Mouse (Mus musculus) heart, postnatal 0 days (tissue): Measurements from ENCODE around the gene Kcnj15. TPM values are rescaled to one million over a fixed set of nuclear protein-coding genes. Genes with fewer than 3 reads are reported as not detected.

Experiments
- ATAC-seq: fragments of 200-750 bp; cut with Nextera tagmentation; 2 replicates; pipeline ENCODE4 v1.8.0; 2017; ENCODE audit warnings: low read depth, moderate number of reproducible peaks, moderate library complexity; ENCODE audit not compliant: insufficient read depth
- DNase-seq: peaks from one replicate; pipeline ENCODE4 v3.0.0-alpha.2; 2016; ENCODE audit warnings: low spot score
- H3K27ac ChIP-seq: fragments of 300-500 bp; sonication (generic); 2 replicates; pipeline ENCODE4 v1.5.1; 2014; ENCODE audit warnings: low read depth, mild to moderate bottlenecking
- H3K27me3 ChIP-seq: fragments of 300-500 bp; sonication (generic); 2 replicates; pipeline ENCODE4 v1.6.1; 2014; ENCODE audit warnings: low read length, mixed read lengths; ENCODE audit not compliant: control insufficient read depth, insufficient read depth
- H3K36me3 ChIP-seq: fragments of 300-500 bp; sonication (generic); replicated peaks from 2 replicates; pipeline ENCODE4 v1.6.1; 2014; ENCODE audit warnings: low read length, mixed read lengths; ENCODE audit not compliant: control insufficient read depth, insufficient read depth
- H3K4me1 ChIP-seq: fragments of 300-500 bp; sonication (generic); 2 replicates; pipeline ENCODE4 v1.6.1; 2014; ENCODE audit warnings: antibody characterized with exemption; ENCODE audit not compliant: control insufficient read depth, insufficient read depth
- H3K4me2 ChIP-seq: fragments of 300-500 bp; sonication (generic); 2 replicates; pipeline ENCODE4 v1.6.1; 2014; ENCODE audit warnings: low read depth, mild to moderate bottlenecking, low read length, moderate library complexity
- H3K4me3 ChIP-seq: fragments of 300-500 bp; sonication (generic); 2 replicates; pipeline ENCODE4 v1.5.1; 2014; ENCODE audit warnings: low read depth, low read length
- H3K9ac ChIP-seq: fragments of 300-500 bp; sonication (generic); replicated peaks from 2 replicates; pipeline ENCODE4 v1.6.1; 2014; ENCODE audit warnings: low read depth, low read length, mixed read lengths
- H3K9me3 ChIP-seq: fragments of 300-500 bp; sonication (generic); replicated peaks from 2 replicates; pipeline ENCODE4 v1.6.1; 2016; ENCODE audit warnings: low read length; ENCODE audit not compliant: control insufficient read depth
- CTCF ChIP-seq: IDR thresholded peaks from 2 replicates; pipeline ENCODE4 v1.5.1; 2016; ENCODE audit warnings: antibody characterized with exemption, control low read depth, low read depth
- EP300 ChIP-seq: IDR thresholded peaks from 2 replicates; pipeline ENCODE4 v1.6.1; 2016; ENCODE audit warnings: antibody characterized with exemption, low read depth
- WGBS: fragments of 180-500 bp; shearing (Covaris S2); extraction: QIAGEN DNeasy Blood & Tissue Kit; methylation state at CpG from one replicate; pipeline ENCODE4 v1.1.7; 2014; 5-methylcytosine and 5-hydroxymethylcytosine counted together
- polyA plus RNA-seq: library from polyadenylated mRNA; unstranded; fragments of >200 nt; fragmentation: Nextera tagmentation; extraction: Ambion mirVana; gene quantifications from 2 replicates; pipeline ENCODE4 v1.2.1, GENCODE M21; 2015
- total RNA-seq: library from RNA; depleted of rRNA; stranded (reverse); fragments of >200 nt; gene quantifications from 2 replicates; pipeline ENCODE4 v1.2.3, GENCODE M21; 2014; ENCODE audit warnings: low replicate concordance

Gene Kcnj15
- total and polyA plus RNA-seq, 2 experiments from 2014 or later, result 0.79 to 1.9 TPM

DNA sequence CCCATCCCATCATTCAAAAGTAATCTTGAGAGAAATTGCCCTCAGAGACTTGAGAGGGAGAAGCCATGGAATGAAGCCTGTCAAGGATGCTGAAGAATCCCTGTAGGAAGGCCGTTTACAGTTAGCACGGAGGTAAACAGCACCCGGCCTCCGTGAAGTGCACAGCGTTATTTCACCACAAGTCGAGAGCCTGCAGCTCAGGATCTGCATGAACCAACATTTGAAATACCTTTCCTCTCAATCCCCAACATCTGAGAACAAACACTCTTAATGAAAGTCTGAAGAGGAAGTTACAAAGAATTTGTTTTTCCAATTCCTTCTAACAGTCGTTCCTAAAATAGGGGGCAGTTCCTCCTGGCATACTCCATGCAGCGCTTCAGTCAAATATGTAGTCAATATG lies 33.9 kb upstream of the Kcnj15 start:
- H3K9me3 ChIP-seq, result no peaks in the 10 kb centered on the region
- no peak overlapping the region for H3K9ac ChIP-seq
- DNase-seq (no peak), ATAC-seq (no peak)
- WGBS, result 80% methylated on average over 8 of the region's 8 CpGs
- no peak overlapping the region for H3K4me3 ChIP-seq
- H3K27me3 ChIP-seq, result no peaks in the 10 kb centered on the region
- no peaks in the 10 kb centered on the region for H3K4me1 ChIP-seq
- no peaks in the 10 kb centered on the region for H3K36me3 ChIP-seq
- no peak overlapping the region for H3K27ac ChIP-seq
- no peak overlapping the region for H3K4me2 ChIP-seq
- no peak for TF ChIP-seq CTCF
- TF ChIP-seq EP300, result no peak

DNA sequence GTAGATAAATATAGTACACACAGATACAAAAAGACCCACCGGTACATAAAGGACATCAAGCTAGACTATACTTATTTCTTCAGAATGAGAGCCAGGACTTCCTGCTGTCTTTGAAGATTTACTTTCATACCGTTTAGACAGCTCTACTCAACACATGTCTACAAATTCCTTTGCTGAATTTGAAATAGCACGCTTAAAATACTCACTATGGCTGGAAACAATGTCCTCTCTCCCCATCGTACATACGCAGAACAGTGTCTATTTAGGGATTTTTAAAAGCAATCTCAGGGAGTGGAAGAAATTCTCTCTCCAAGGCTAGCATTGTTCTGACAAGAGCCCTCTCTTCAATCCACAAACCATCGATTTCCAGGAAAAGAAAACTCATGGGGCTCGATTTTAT lies 32.1 kb upstream of the Kcnj15 start:
- no peak overlapping the region for H3K4me3 ChIP-seq
- H3K27me3 ChIP-seq, result no peaks in the 10 kb centered on the region
- no peak overlapping the region for H3K27ac ChIP-seq
- no peak overlapping the region for H3K9ac ChIP-seq
- H3K9me3 ChIP-seq, result no peaks in the 10 kb centered on the region
- TF ChIP-seq EP300 (no peak), CTCF (no peak)
- ATAC-seq (no peak), DNase-seq (no peak)
- no peaks in the 10 kb centered on the region for H3K36me3 ChIP-seq
- 46% methylated on average over 7 of the region's 7 CpGs for WGBS
- H3K4me2 ChIP-seq, result no peak overlapping the region
- H3K4me1 ChIP-seq, result no peaks in the 10 kb centered on the region

DNA sequence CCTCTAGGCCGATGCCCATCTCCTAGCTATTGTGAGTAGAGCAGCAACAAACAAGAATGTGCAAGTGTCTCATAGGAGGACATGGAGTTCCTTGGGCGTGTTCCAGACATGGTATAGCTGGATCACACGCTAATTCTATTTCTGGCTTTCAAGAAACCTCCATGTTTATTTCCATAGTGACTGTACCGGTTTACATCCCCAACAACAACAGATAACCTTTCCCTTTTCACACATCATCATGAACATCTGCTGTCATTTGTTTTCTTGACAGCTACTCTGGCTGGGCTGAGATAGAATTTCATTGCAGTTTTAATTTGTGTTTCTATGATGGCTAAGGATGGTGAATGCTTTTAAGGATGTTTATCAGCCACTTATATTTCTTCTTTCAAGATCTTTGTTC lies 25.6 kb upstream of the Kcnj15 start:
- 56% methylated on average over 4 of the region's 4 CpGs for WGBS
- H3K27me3 ChIP-seq, result no peaks in the 10 kb centered on the region

DNA sequence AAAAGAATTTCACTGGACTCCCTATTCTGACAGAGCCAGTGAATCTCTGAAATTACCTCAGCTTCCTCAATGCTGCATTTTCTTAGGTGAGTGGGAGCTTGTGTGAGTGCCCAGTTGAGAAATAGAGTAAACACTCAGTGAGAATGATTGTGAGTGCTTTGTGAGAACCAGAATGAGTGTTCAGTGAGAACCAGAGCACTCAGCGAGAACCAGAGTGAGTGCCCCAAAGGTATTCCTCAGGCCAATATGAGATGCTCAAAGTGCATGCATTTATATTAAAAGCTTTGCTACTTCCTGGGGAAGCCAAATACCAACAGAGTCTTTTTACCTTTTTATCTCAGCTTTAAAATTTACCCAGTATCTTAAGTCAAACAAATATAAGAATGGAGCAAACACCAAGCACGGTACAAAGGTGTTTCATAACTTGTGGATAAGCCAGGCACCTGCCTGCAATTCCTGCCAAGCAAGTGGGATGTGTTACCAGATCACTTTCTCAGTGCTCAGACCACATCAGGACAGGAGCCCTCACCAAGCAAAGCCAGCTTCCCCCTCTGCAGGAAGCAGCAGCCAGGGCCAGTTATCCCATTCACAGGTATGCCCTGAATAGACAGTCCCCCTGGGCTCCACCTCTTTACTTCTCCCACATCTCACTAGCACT lies 22.3 kb upstream of the Kcnj15 start:
- WGBS, result 83% methylated on average over 2 of the region's 2 CpGs
- no peaks in the 10 kb centered on the region for H3K36me3 ChIP-seq
- no peaks in the 10 kb centered on the region for H3K27me3 ChIP-seq
- no peak overlapping the region for H3K4me3 ChIP-seq
- DNase-seq, result no peak
- TF ChIP-seq EP300, result no peak
- TF ChIP-seq CTCF, result no peak
- no peak overlapping the region for H3K9ac ChIP-seq
- ATAC-seq, result no peak
- no peaks in the 10 kb centered on the region for H3K4me1 ChIP-seq
- no peak overlapping the region for H3K27ac ChIP-seq
- H3K9me3 ChIP-seq, result no peaks in the 10 kb centered on the region; the same call in 1 of the 2 replicates
- H3K4me2 ChIP-seq, result no peak overlapping the region

More for the DNA sequence above, 25.6 kb upstream of the Kcnj15 start:
- Histone ChIP-seq H3K4me1 (no peaks in the 10 kb centered on the region), H3K27ac (no peak overlapping the region), H3K4me3 (no peak overlapping the region), H3K9ac (no peak overlapping the region), H3K36me3 (no peaks in the 10 kb centered on the region), H3K9me3 (no peaks in the 10 kb centered on the region; the same call in 1 of the 2 replicates), H3K4me2 (no peak overlapping the region)
- no peak for ATAC-seq
- TF ChIP-seq CTCF (no peak), EP300 (no peak)
- DNase-seq, result no peak

DNA sequence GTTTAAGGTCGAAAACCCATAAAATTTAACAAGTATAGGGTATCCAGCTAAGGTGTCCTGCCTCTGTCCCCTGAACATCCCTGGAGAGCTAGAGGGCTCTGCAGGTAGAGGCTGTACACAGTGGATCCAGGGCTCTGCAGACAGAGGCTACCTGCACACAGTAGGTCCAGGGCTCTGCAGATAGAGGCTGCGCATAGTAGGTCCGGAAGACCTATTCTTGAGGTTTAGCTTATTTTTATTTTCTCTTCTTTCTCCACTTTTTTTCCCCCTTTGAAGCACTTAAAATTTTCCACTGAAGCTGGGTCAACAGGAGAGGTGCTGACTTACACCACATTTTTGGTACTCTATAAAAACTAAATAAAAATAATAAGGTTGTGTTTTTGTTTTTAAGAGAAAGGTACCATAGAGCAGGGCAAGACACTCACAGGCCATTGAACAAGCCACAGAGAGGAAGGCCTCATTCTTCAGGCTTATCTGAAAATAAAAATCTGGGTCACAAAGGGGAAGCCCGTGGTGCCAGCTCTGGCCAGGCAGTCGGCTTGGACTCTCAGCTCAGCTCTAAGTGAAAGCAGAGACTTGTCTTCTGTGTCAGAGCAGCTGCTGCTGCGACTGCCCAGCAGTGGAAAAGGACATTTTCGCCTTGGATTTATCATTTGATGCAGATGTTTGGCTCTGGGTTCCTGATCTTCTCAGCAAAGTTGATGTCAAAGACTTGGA lies 18.0 kb upstream of the Kcnj15 start:
- DNase-seq (no peak), ATAC-seq (no peak)
- no peaks in the 10 kb centered on the region for H3K27me3 ChIP-seq
- H3K4me3 ChIP-seq, result no peak overlapping the region
- no peak overlapping the region for H3K4me2 ChIP-seq
- WGBS, result 58% methylated on average over 7 of the region's 7 CpGs
- H3K4me1 ChIP-seq, result peaks cover 26% of the 10 kb centered on the region
- H3K36me3 ChIP-seq, result no peaks in the 10 kb centered on the region
- H3K27ac ChIP-seq, result peak overlapping the region; percentile 72
- no peak overlapping the region for H3K9ac ChIP-seq
- TF ChIP-seq EP300, result no peak
- no peaks in the 10 kb centered on the region; the same call in 1 of the 2 replicates for H3K9me3 ChIP-seq
